Mouse (Mus musculus) megakaryocyte, adult 5-6 weeks (primary cell): Measurements from ENCODE around the gene BC029722. TPM values are rescaled to one million over a fixed set of nuclear protein-coding genes. Genes with fewer than 3 reads are reported as not detected.
A peak's percentile ranks its signal among the peaks of the same experiment; 100 is the strongest.
"Not testable (repeated sequence)": the region's sequence is repeated elsewhere in the genome, so short reads cannot be mapped to it uniquely, and the experiment has no call there.

ENCODE experiments used
- ATAC-seq: 2 replicates; pipeline ENCODE4 v1.8.0; 2016; ENCODE audit warnings: mild to moderate bottlenecking, inconsistent platforms; ENCODE audit not compliant: poor library complexity, severe bottlenecking
- total RNA-seq, 2 experiments: library from RNA; stranded (forward) in 1 of 2; stranded (reverse) in 1 of 2; fragments of 153-499, 151-499 nt in 1 of 2; fragments of 221-1000, 200-1000 nt in 1 of 2; gene quantifications; 2 replicates each; pipeline versions ENCODE4 v1.2.3 to v1.2.4; 2015 to 2017

The BC029722 gene
- total RNA-seq (2015) (14.4 and 17.5 TPM in 2 replicates), total RNA-seq (2017) (12.5 and 14.9 TPM in 2 replicates)

- no peak for ATAC-seq
Observed at GRCm38 (mm10) chr2:155819392-155819448, at the start of gene BC029722. Gene BC029722, minus strand, starts transcription at chr2:155819426.

GRCm38 (mm10) chr2:155868320-155868719 is 49.1 kb upstream of the BC029722 start:
- ATAC-seq: no peak

- no peak for ATAC-seq
Observed at GRCm38 (mm10) chr2:155863301-155863867, 44.2 kb upstream of the BC029722 start.

GRCm38 (mm10) chr2:155862573-155863300 is 43.5 kb upstream of the BC029722 start:
- no peak for ATAC-seq

GRCm38 (mm10) chr2:155861581-155861980 is 42.4 kb upstream of the BC029722 start:
- ATAC-seq: no peak

GRCm38 (mm10) chr2:155860102-155860501 is 40.9 kb upstream of the BC029722 start:
- no peak for ATAC-seq

- ATAC-seq: no peak
Observed at GRCm38 (mm10) chr2:155852536-155852935, 33.3 kb upstream of the BC029722 start.

- ATAC-seq: no peak
Observed at GRCm38 (mm10) chr2:155850120-155850519, 30.9 kb upstream of the BC029722 start.

GRCm38 (mm10) chr2:155849464-155849863 is 30.2 kb upstream of the BC029722 start:
- no peak for ATAC-seq

GRCm38 (mm10) chr2:155848291-155848690 is 29.1 kb upstream of the BC029722 start:
- peak; percentile 79 for ATAC-seq

- no peak for ATAC-seq
Observed at GRCm38 (mm10) chr2:155846930-155847329, 27.7 kb upstream of the BC029722 start.

- ATAC-seq: no peak
Observed at GRCm38 (mm10) chr2:155838961-155839360, 19.7 kb upstream of the BC029722 start.

- ATAC-seq: no peak
Observed at GRCm38 (mm10) chr2:155837961-155838360, 18.7 kb upstream of the BC029722 start.

GRCm38 (mm10) chr2:155834732-155835131 is 15.5 kb upstream of the BC029722 start, which contains the start of gene Fam83c:
Gene Fam83c, minus strand, starts transcription at chr2:155834854.
- ATAC-seq: no peak

- ATAC-seq: not testable (repeated sequence)
Observed at GRCm38 (mm10) chr2:155832087-155832486, 12.9 kb upstream of the BC029722 start.

- ATAC-seq: no peak
Observed at GRCm38 (mm10) chr2:155831302-155831701, 12.1 kb upstream of the BC029722 start.

- no peak for ATAC-seq
Observed at GRCm38 (mm10) chr2:155830841-155831240, 11.6 kb upstream of the BC029722 start.

- peak; percentile 95 for ATAC-seq
Observed at GRCm38 (mm10) chr2:155826630-155827424, 7.6 kb upstream of the BC029722 start, which contains the start of gene Eif6. Gene Eif6, minus strand, starts transcription at chr2:155826925.

- ATAC-seq: peak; percentile 17
Observed at GRCm38 (mm10) chr2:155825904-155826629, 6.8 kb upstream of the BC029722 start.

GRCm38 (mm10) chr2:155823722-155824121 is 4.5 kb upstream of the BC029722 start:
- no peak for ATAC-seq

- no peak for ATAC-seq
Observed at GRCm38 (mm10) chr2:155820779-155821178, 1.6 kb upstream of the BC029722 start.
